Mouse (Mus musculus) G1E (cell line): ENCODE data around the gene Zfp329. TPM values are rescaled to one million over a fixed set of nuclear protein-coding genes. Genes with fewer than 3 reads are reported as not detected.
"Not testable (repeated sequence)": the region's sequence is repeated elsewhere in the genome, so short reads cannot be mapped to it uniquely, and the experiment has no call there.

Experiments
- ATAC-seq: 2 replicates; pipeline ENCODE4 v1.8.0; 2016; ENCODE audit warnings: mild to moderate bottlenecking; ENCODE audit not compliant: insufficient number of reproducible peaks, poor library complexity, low FRiP score, severe bottlenecking; ENCODE audit errors: extremely low read depth
- DNase-seq: peaks from one replicate; pipeline ENCODE4 v3.0.0; 2012; ENCODE audit warnings: low spot score
- H3K27me3 ChIP-seq: 2 replicates; pipeline ENCODE4 v1.6.1; 2012; ENCODE audit warnings: mild to moderate bottlenecking, low read length, inconsistent platforms; ENCODE audit not compliant: insufficient read depth
- H3K36me3 ChIP-seq: replicated peaks from 2 replicates; pipeline ENCODE3; 2012; ENCODE audit warnings: mild to moderate bottlenecking, inconsistent platforms
- H3K4me1 ChIP-seq: 2 replicates; pipeline ENCODE4 v1.6.1; 2012; ENCODE audit warnings: low read depth, low read length, inconsistent platforms, mixed read lengths; ENCODE audit not compliant: insufficient read depth
- H3K4me3 ChIP-seq: 2 replicates; pipeline ENCODE4 v1.5.1; 2012; ENCODE audit warnings: low read depth, mild to moderate bottlenecking, inconsistent platforms, low read length, moderate library complexity, mixed read lengths
- H3K9me3 ChIP-seq: replicated peaks from 2 replicates; pipeline ENCODE4 v1.6.1; 2012; ENCODE audit warnings: inconsistent platforms
- CTCF ChIP-seq: IDR thresholded peaks from 2 replicates; pipeline ENCODE4 v1.5.1; 2012; ENCODE audit warnings: low read depth, low read length, inconsistent platforms, mixed read lengths
- GATA1 ChIP-seq: IDR thresholded peaks from 2 replicates; pipeline ENCODE4 v1.6.1; 2012; ENCODE audit warnings: borderline replicate concordance, low read length, inconsistent platforms, mixed read lengths
- GATA2 ChIP-seq: IDR thresholded peaks from 2 replicates; pipeline ENCODE4 v1.6.1; 2012; ENCODE audit warnings: low read depth, low read length, inconsistent platforms, borderline replicate concordance
- POLR2AphosphoS5 ChIP-seq: IDR thresholded peaks from 2 replicates; pipeline ENCODE4 v1.6.1; 2012; ENCODE audit warnings: low read depth, low read length, inconsistent platforms; ENCODE audit not compliant: insufficient replicate concordance
- TAL1 ChIP-seq: conservative IDR thresholded peaks from 2 replicates; pipeline ENCODE4 v1.6.1; 2012; ENCODE audit warnings: low read depth, low read length, inconsistent platforms, mixed read lengths
- polyA plus RNA-seq: library from polyadenylated mRNA; stranded (reverse); fragments of >175 nt; gene quantifications from 2 replicates; pipeline ENCODE4 v1.2.3, GENCODE M21; 2012
- total RNA-seq, 2 experiments: library from RNA; stranded (forward) in 1 of 2; stranded (reverse) in 1 of 2; fragments of 200-1000 nt in 1 of 2; fragments of >200 nt in 1 of 2; fragmentation: Nextera tagmentation in 1 of 2; gene quantifications; 2 replicates each; pipeline ENCODE4 v1.2.3; 2014 to 2017

Zfp329 gene
- total and polyA plus RNA-seq, 3 experiments: 0.27 to 27.4 (median 22.2) TPM

DNA sequence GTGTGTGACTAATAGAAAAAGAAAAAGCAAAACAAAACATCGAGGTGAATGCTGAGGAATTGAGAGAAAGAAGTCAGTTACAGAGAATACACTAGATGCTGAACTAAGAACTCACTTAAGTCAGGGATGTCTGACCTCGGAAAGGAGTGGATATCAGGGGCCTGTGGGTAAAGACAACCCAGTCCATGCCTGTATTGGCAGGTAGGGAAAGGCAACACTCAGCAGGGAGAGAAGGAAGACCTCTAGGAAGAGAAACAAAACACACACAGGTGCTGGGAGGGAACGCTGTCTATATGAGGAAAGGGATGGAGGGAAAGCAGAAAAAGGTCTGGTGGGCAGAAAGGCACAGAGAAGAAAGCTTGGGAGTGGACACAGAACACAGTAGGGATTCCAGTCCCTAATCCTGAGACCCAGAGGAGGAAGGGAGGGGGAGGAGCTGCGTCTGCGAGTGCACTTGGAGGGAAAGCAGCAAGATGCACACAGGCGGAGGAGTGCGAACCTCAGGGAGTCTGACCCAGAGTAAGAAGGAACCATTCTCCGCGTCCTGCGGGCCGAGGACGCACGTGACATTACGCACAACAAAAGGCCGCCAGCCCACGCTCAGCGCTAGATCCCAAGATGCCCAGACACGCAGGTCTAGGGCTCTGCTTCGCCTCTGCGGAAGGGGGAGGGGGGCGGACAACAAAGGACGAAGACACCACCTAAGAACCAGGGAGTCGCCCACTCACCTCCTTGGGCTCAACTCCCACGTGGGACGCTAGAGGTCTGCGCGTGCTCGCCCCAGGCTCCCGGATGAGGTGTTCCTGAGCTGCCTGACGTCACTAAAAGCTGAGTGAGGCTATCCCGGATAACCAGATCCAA, 15.6 kb downstream of the Zfp329 start, which contains the start of gene Zscan18:
Zscan18 (minus strand) TSS at position 770 of the 861 bp plus-strand sequence.
- no peaks in the 10 kb centered on the region for H3K27me3 ChIP-seq
- peaks cover 30% of the 10 kb centered on the region for H3K36me3 ChIP-seq
- H3K4me1 ChIP-seq: no peaks in the 10 kb centered on the region
- no peak within 1 kb of the TSS for H3K4me3 ChIP-seq
- peaks cover 14% of the 10 kb centered on the region for H3K9me3 ChIP-seq
- no peak for DNase-seq
- no peak for TF ChIP-seq GATA1
- TF ChIP-seq GATA2: no peak
- TF ChIP-seq TAL1: no peak
- TF ChIP-seq CTCF: no peak
- TF ChIP-seq POLR2AphosphoS5: no peak
- ATAC-seq: no peak

DNA sequence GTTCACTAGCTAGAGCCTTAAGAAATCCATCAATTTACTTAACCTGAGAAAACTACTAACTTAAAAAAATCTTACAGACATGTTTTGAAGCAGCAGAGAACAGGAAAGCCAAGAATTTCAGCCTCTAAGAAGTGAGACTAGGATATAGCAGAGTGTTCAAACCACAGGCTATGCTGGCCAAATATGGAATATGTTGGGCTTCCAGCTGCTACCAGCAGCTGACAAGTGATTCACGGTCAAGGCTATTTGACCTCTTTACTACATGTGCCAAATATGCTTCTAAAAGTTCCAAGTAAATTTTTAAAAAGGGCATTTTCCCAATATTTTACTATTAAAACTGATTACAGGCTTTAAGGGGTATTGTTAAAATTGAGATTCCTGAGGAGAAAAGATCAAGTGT, 19.1 kb downstream of the Zfp329 start:
- no peak for DNase-seq
- Histone ChIP-seq H3K4me1 (no peaks in the 10 kb centered on the region), H3K27me3 (no peaks in the 10 kb centered on the region), H3K9me3 (peaks cover 10% of the 10 kb centered on the region), H3K4me3 (no peak overlapping the region), H3K36me3 (peaks cover 11% of the 10 kb centered on the region)
- ATAC-seq: no peak
- TF ChIP-seq POLR2AphosphoS5: no peak
- no peak for TF ChIP-seq TAL1
- no peak for TF ChIP-seq CTCF
- TF ChIP-seq GATA2: no peak
- no peak for TF ChIP-seq GATA1

GRCm38 (mm10) chr7:12797971-12798370, 20.7 kb downstream of the Zfp329 start:
- Histone ChIP-seq H3K9me3 (peaks cover 3% of the 10 kb centered on the region; the same call in 1 of the 2 replicates), H3K4me1 (no peaks in the 10 kb centered on the region), H3K4me3 (no peak overlapping the region), H3K27me3 (no peaks in the 10 kb centered on the region), H3K36me3 (peaks cover 2% of the 10 kb centered on the region)
- DNase-seq (no peak), ATAC-seq (no peak)
- TF ChIP-seq TAL1: no peak
- no peak for TF ChIP-seq CTCF
- no peak for TF ChIP-seq POLR2AphosphoS5
- TF ChIP-seq GATA2: no peak
- no peak for TF ChIP-seq GATA1

DNA sequence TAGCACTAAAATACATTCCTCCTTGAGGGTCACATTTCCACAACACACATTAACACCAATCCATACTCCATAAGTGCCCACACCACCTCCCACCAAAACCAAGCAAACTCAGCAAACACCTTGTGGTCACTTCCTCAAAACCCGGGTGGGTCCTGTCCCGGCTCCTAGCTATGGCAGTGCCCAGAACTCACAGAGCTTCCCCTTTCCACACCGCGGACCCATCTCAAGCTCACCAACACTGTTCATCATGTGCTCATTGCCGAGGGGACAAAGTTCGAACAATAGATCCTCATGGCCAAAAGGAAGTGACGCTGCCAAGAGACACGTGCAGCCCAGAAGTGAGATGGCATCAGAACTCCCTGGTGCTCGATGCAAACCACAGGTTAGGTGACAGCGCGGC, 26.0 kb downstream of the Zfp329 start:
- not testable (repeated sequence) for H3K36me3 ChIP-seq, H3K9me3 ChIP-seq, ATAC-seq, DNase-seq, H3K4me3 ChIP-seq, H3K4me1 ChIP-seq, H3K27me3 ChIP-seq

DNA sequence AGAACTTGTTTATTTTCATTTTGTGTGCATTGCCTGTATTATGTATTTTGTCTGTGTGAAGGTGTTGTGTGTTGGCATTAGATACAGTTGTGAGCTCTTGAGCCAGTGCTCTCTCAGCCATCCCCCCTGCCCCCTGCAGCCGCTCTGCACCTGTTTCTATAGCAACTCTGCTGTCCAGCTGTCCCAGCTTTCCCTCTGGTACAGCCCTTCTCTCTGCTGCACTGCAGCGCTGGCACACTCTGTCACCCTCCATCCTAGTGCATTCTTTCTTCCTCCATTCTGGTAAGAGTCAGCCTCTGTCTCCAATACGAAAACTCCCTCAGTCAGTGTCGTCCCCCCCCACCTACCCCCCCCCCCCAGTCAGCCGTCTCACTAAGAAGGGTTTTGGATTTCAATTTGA, 30.6 kb downstream of the Zfp329 start:
- TF ChIP-seq GATA1 (no peak), TAL1 (no peak)
- Histone ChIP-seq H3K27me3 (0 out of 2 replicates have a peak, but pooled peaks cover 2% of the 10 kb centered on the region), H3K36me3 (no peaks in the 10 kb centered on the region), H3K4me1 (no peaks in the 10 kb centered on the region), H3K9me3 (no peaks in the 10 kb centered on the region), H3K4me3 (no peak overlapping the region)
- ATAC-seq (no peak), DNase-seq (no peak)

GRCm38 (mm10) chr7:12787333-12787732, 31.3 kb downstream of the Zfp329 start:
- Histone ChIP-seq H3K4me3 (no peak overlapping the region), H3K36me3 (no peaks in the 10 kb centered on the region), H3K4me1 (no peaks in the 10 kb centered on the region), H3K9me3 (no peaks in the 10 kb centered on the region), H3K27me3 (0 out of 2 replicates have a peak, but pooled peaks cover 2% of the 10 kb centered on the region)
- DNase-seq (no peak), ATAC-seq (no peak)
- TF ChIP-seq CTCF (no peak), GATA2 (no peak), POLR2AphosphoS5 (no peak), TAL1 (no peak), GATA1 (no peak)
